Mouse (Mus musculus) embryonic facial prominence, embryonic 12.5 days (tissue): ENCODE measurements around the gene Zeb2. TPM values are rescaled to one million over a fixed set of nuclear protein-coding genes. Genes with fewer than 3 reads are reported as not detected.

ENCODE experiments used
- ATAC-seq: fragments of 200-750 bp; cut with Nextera tagmentation; 2 replicates; pipeline ENCODE4 v1.8.0; 2017; ENCODE audit not compliant: insufficient number of reproducible peaks, insufficient read depth, low FRiP score, low TSS enrichment
- H3K27ac ChIP-seq: fragments of 300-500 bp; sonication (generic); 2 replicates; pipeline ENCODE4 v1.5.1; 2016; ENCODE audit warnings: mild to moderate bottlenecking
- H3K27me3 ChIP-seq: fragments of 300-500 bp; sonication (generic); 2 replicates; pipeline ENCODE4 v1.6.1; 2016; ENCODE audit warnings: mild to moderate bottlenecking, moderate library complexity
- H3K36me3 ChIP-seq: fragments of 300-500 bp; sonication (generic); 2 replicates; pipeline ENCODE4 v1.6.1; 2016; ENCODE audit warnings: mild to moderate bottlenecking
- H3K4me1 ChIP-seq: fragments of 300-500 bp; sonication (generic); 2 replicates; pipeline ENCODE4 v1.6.1; 2016
- H3K4me2 ChIP-seq: fragments of 300-500 bp; sonication (generic); replicated peaks from 2 replicates; pipeline ENCODE4 v1.6.1; 2016; ENCODE audit warnings: mild to moderate bottlenecking, moderate library complexity
- H3K4me3 ChIP-seq: fragments of 300-500 bp; sonication (generic); 2 replicates; pipeline ENCODE4 v1.5.1; 2016; ENCODE audit warnings: mild to moderate bottlenecking
- H3K9ac ChIP-seq: fragments of 300-500 bp; sonication (generic); 2 replicates; pipeline ENCODE4 v1.6.1; 2016; ENCODE audit warnings: mild to moderate bottlenecking, moderate library complexity
- H3K9me3 ChIP-seq: fragments of 300-500 bp; sonication (generic); 2 replicates; pipeline ENCODE4 v1.6.1; 2016; ENCODE audit warnings: mild to moderate bottlenecking, moderate library complexity
- WGBS: fragments of 180-500 bp; shearing (Covaris S2); methylation state at CpG from one replicate; pipeline ENCODE4 v1.1.7; 2016; 5-methylcytosine and 5-hydroxymethylcytosine counted together
- polyA plus RNA-seq: library from polyadenylated mRNA; unstranded; fragments of >200 nt; fragmentation: Nextera tagmentation; extraction: Ambion mirVana; gene quantifications from 2 replicates; pipeline ENCODE4 v1.2.1, GENCODE M21; 2016

Gene Zeb2
- polyA plus RNA-seq, 1 experiment from 2014 or later = 49.3 TPM

GRCm38 (mm10) chr2:45017186-45017800 lies 99.9 kb downstream of the Zeb2 start:
- Histone ChIP-seq H3K4me1 (peaks cover 7% of the 10 kb centered on the region; the same call in 1 of the 2 replicates), H3K27ac (no peak overlapping the region), H3K9ac (no peak overlapping the region), H3K4me2 (no peak overlapping the region), H3K27me3 (no peaks in the 10 kb centered on the region), H3K9me3 (no peaks in the 10 kb centered on the region), H3K4me3 (no peak overlapping the region), H3K36me3 (peaks cover 8% of the 10 kb centered on the region; the same call in 1 of the 2 replicates)
- ATAC-seq = no peak
- WGBS = 72% methylated on average over 5 of the region's 5 CpGs

- Histone ChIP-seq H3K4me3 (no peak overlapping the region), H3K4me2 (no peak overlapping the region), H3K9ac (no peak overlapping the region), H3K36me3 (peaks cover 3% of the 10 kb centered on the region; the same call in 1 of the 2 replicates), H3K9me3 (no peaks in the 10 kb centered on the region), H3K27me3 (no peaks in the 10 kb centered on the region), H3K4me1 (no peaks in the 10 kb centered on the region), H3K27ac (no peak overlapping the region)
- WGBS = 93% methylated on average over 5 of the region's 5 CpGs
- ATAC-seq = no peak
Measured at GRCm38 (mm10) chr2:45013325-45013724, 103.9 kb downstream of the Zeb2 start.

- Histone ChIP-seq H3K9ac (no peak overlapping the region), H3K36me3 (peaks cover 3% of the 10 kb centered on the region; the same call in 1 of the 2 replicates), H3K4me3 (no peak overlapping the region), H3K27ac (no peak overlapping the region), H3K4me1 (no peaks in the 10 kb centered on the region), H3K9me3 (no peaks in the 10 kb centered on the region), H3K27me3 (no peaks in the 10 kb centered on the region), H3K4me2 (no peak overlapping the region)
- ATAC-seq = no peak
- 92% methylated on average over 3 of the region's 3 CpGs for WGBS
Measured at GRCm38 (mm10) chr2:45012676-45013075, 104.5 kb downstream of the Zeb2 start.

- Histone ChIP-seq H3K36me3 (peaks cover 3% of the 10 kb centered on the region; the same call in 1 of the 2 replicates), H3K27ac (no peak overlapping the region), H3K27me3 (no peaks in the 10 kb centered on the region), H3K9ac (no peak overlapping the region), H3K4me3 (no peak overlapping the region), H3K4me2 (no peak overlapping the region), H3K4me1 (no peaks in the 10 kb centered on the region), H3K9me3 (no peaks in the 10 kb centered on the region)
- ATAC-seq = no peak
- 97% methylated on average over 1 of the region's 1 CpGs for WGBS
Measured at GRCm38 (mm10) chr2:45010701-45011100, 106.5 kb downstream of the Zeb2 start.

GRCm38 (mm10) chr2:44999906-45000305 lies 117.3 kb downstream of the Zeb2 start:
- Histone ChIP-seq H3K27me3 (no peaks in the 10 kb centered on the region), H3K4me2 (no peak overlapping the region), H3K36me3 (peaks cover 28% of the 10 kb centered on the region), H3K9ac (no peak overlapping the region), H3K4me1 (peaks cover 4% of the 10 kb centered on the region; the same call in 1 of the 2 replicates), H3K9me3 (no peaks in the 10 kb centered on the region), H3K4me3 (no peak overlapping the region), H3K27ac (no peak overlapping the region)
- 65% methylated on average over 6 of the region's 6 CpGs for WGBS
- no peak for ATAC-seq

GRCm38 (mm10) chr2:44998710-44999109 lies 118.5 kb downstream of the Zeb2 start:
- no peak overlapping the region for H3K9ac ChIP-seq
- H3K4me3 ChIP-seq = no peak overlapping the region
- H3K4me1 ChIP-seq = peaks cover 4% of the 10 kb centered on the region; the same call in 1 of the 2 replicates
- H3K36me3 ChIP-seq = peaks cover 31% of the 10 kb centered on the region
- H3K9me3 ChIP-seq = no peaks in the 10 kb centered on the region
- no peak overlapping the region for H3K27ac ChIP-seq
- H3K4me2 ChIP-seq = no peak overlapping the region
- no peaks in the 10 kb centered on the region for H3K27me3 ChIP-seq
- 90% methylated on average over 5 of the region's 5 CpGs for WGBS
- no peak for ATAC-seq

GRCm38 (mm10) chr2:44981646-44982045 lies 135.5 kb downstream of the Zeb2 start:
- Histone ChIP-seq H3K4me3 (no peak overlapping the region), H3K36me3 (no peaks in the 10 kb centered on the region), H3K27ac (no peak overlapping the region), H3K4me2 (no peak overlapping the region), H3K9me3 (no peaks in the 10 kb centered on the region), H3K4me1 (peaks cover 8% of the 10 kb centered on the region), H3K27me3 (no peaks in the 10 kb centered on the region), H3K9ac (no peak overlapping the region)
- no peak for ATAC-seq
- WGBS = 76% methylated on average over 3 of the region's 3 CpGs

GRCm38 (mm10) chr2:44979042-44979721 lies 138.0 kb downstream of the Zeb2 start:
- 0 out of 2 replicates have a peak, but pooled peaks cover 3% of the 10 kb centered on the region for H3K9me3 ChIP-seq
- WGBS = 4% methylated on average over 18 of the region's 18 CpGs
- no peaks in the 10 kb centered on the region for H3K36me3 ChIP-seq
- peaks cover 8% of the 10 kb centered on the region for H3K4me1 ChIP-seq
- no peak overlapping the region for H3K27ac ChIP-seq
- peak overlapping the region; percentile 48 for H3K4me2 ChIP-seq
- H3K4me3 ChIP-seq = peak overlapping the region; percentile 22
- no peak for ATAC-seq
- no peaks in the 10 kb centered on the region for H3K27me3 ChIP-seq
- H3K9ac ChIP-seq = no peak overlapping the region

GRCm38 (mm10) chr2:44978038-44978437 lies 139.2 kb downstream of the Zeb2 start:
- Histone ChIP-seq H3K27ac (no peak overlapping the region), H3K4me2 (no peak overlapping the region), H3K9ac (no peak overlapping the region), H3K9me3 (0 out of 2 replicates have a peak, but pooled peaks cover 3% of the 10 kb centered on the region), H3K4me1 (peaks cover 8% of the 10 kb centered on the region), H3K27me3 (no peaks in the 10 kb centered on the region), H3K36me3 (no peaks in the 10 kb centered on the region), H3K4me3 (no peak overlapping the region)
- WGBS = 68% methylated on average over 6 of the region's 6 CpGs
- ATAC-seq = no peak

GRCm38 (mm10) chr2:44977556-44977955 lies 139.6 kb downstream of the Zeb2 start:
- WGBS = 61% methylated on average over 2 of the region's 2 CpGs
- no peak overlapping the region for H3K4me3 ChIP-seq
- H3K4me1 ChIP-seq = peaks cover 8% of the 10 kb centered on the region
- H3K36me3 ChIP-seq = no peaks in the 10 kb centered on the region
- no peak overlapping the region for H3K4me2 ChIP-seq
- H3K27ac ChIP-seq = no peak overlapping the region
- no peaks in the 10 kb centered on the region for H3K27me3 ChIP-seq
- no peak overlapping the region for H3K9ac ChIP-seq
- ATAC-seq = no peak
- 0 out of 2 replicates have a peak, but pooled peaks cover 3% of the 10 kb centered on the region for H3K9me3 ChIP-seq

- H3K36me3 ChIP-seq = no peaks in the 10 kb centered on the region
- no peaks in the 10 kb centered on the region for H3K27me3 ChIP-seq
- H3K9ac ChIP-seq = no peak overlapping the region
- no peak overlapping the region for H3K4me3 ChIP-seq
- peaks cover 8% of the 10 kb centered on the region for H3K4me1 ChIP-seq
- no peak overlapping the region for H3K4me2 ChIP-seq
- H3K27ac ChIP-seq = no peak overlapping the region
- WGBS = 74% methylated on average over 3 of the region's 3 CpGs
- ATAC-seq = no peak
- 0 out of 2 replicates have a peak, but pooled peaks cover 3% of the 10 kb centered on the region for H3K9me3 ChIP-seq
Measured at GRCm38 (mm10) chr2:44977051-44977450, 140.1 kb downstream of the Zeb2 start.

GRCm38 (mm10) chr2:44976484-44976883 lies 140.7 kb downstream of the Zeb2 start:
- no peak overlapping the region for H3K4me3 ChIP-seq
- no peaks in the 10 kb centered on the region for H3K27me3 ChIP-seq
- H3K36me3 ChIP-seq = no peaks in the 10 kb centered on the region
- peaks cover 8% of the 10 kb centered on the region for H3K4me1 ChIP-seq
- 37% methylated on average over 4 of the region's 4 CpGs for WGBS
- no peak overlapping the region for H3K9ac ChIP-seq
- no peak overlapping the region for H3K4me2 ChIP-seq
- no peak overlapping the region for H3K27ac ChIP-seq
- ATAC-seq = 0 out of 2 replicates have a peak, but pooled peaks have one; percentile 28
- 0 out of 2 replicates have a peak, but pooled peaks cover 3% of the 10 kb centered on the region for H3K9me3 ChIP-seq
